Mouse (Mus musculus) erythroblast, adult 5-6 weeks (primary cell): ENCODE measurements around the gene Klrg1. TPM values are rescaled to one million over a fixed set of nuclear protein-coding genes. Genes with fewer than 3 reads are reported as not detected.

Source experiments
- ATAC-seq: replicated peaks from 2 replicates; pipeline ENCODE4 v1.8.0; 2016; ENCODE audit warnings: moderate number of reproducible peaks, mild to moderate bottlenecking, moderate TSS enrichment, inconsistent platforms; ENCODE audit not compliant: poor library complexity, low FRiP score, severe bottlenecking
- total RNA-seq, 2 experiments: library from RNA; stranded (forward) in 1 of 2; stranded (reverse) in 1 of 2; fragments of 150-400 nt in 1 of 2; fragments of 200-764, 138-1000 nt in 1 of 2; gene quantifications; 2 replicates each; pipeline versions ENCODE4 v1.2.3 to v1.2.4; 2015 to 2017; ENCODE audit warnings: low replicate concordance in 2 of 2

Gene Klrg1
- total RNA-seq (2015; ENCODE audit: low replicate concordance) (0.77 TPM in 1 of 2 replicates, not detected in the other), total RNA-seq (2017; ENCODE audit: low replicate concordance) (not detected in 2 replicates)

DNA sequence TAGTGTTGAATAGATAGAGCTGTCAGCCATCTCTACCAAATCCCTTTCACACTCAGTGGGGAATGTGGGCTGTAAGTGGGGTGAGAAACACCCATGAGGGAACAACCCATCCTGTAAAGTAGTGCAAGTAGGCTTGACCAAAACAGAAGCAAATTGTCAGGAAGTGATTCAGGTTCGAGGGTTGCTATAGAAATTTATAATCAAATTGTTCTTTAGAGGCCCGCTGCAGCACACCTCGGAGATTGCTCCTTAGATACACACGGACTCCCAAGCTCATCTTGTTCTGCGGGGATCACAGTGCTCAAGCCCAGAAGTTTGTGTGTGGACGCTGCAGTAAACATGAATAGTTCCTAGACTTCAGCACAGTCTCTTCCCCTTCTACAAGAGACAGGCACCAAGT lies at the start of gene Klrg1:
Klrg1 (minus strand) TSS at position 101 of the 400 bp plus-strand sequence.
- ATAC-seq: no peak

DNA sequence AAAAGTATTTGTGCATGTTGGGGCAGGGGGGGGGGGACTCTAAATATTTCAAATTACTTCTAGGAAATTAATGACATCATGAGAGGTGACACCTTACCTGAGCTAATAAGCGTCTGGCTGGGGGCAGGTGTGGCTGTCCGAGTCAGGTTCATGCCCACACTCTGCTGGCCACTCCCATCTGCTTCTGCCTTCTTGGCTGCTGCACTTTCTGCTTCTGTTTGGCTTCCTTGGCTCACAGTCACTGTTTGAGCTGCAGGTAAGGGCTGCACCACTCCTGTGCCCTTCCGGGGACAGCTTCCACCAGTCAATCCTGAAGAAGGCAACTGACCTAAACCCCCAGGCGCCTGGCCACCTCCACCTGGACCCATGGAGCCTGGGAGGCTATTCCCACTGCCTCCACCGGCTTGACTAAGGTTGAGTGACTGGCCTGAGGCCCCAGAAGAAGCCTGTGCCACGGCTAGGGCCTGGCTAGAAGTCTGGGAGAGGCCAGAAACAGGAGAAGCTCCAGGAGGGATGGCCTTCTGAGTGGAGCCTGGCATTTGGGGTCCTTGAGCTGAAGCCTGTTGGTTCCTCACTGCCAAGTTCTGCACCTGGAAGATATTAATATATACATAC lies 42.8 kb upstream of the Klrg1 start:
- no peak for ATAC-seq

DNA sequence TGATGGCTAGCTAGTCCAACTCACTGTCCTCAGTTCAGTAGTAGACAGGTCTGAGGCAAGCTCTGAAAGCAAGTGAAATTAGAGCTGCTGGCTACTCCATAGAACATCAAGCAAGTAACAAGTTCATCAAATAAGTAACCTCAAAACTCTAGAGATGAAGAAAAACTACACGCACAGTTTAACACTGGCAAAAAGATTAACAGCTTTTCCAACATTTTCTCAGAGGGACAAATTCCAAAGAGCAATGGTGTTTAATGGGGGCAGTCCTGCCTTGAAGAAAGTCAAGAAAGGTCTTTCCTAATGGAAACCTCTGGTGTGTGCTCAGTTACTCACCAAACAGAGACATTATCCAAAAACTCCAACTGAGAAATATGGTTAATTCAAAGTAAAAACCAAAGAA lies 36.0 kb upstream of the Klrg1 start:
- ATAC-seq: no peak

DNA sequence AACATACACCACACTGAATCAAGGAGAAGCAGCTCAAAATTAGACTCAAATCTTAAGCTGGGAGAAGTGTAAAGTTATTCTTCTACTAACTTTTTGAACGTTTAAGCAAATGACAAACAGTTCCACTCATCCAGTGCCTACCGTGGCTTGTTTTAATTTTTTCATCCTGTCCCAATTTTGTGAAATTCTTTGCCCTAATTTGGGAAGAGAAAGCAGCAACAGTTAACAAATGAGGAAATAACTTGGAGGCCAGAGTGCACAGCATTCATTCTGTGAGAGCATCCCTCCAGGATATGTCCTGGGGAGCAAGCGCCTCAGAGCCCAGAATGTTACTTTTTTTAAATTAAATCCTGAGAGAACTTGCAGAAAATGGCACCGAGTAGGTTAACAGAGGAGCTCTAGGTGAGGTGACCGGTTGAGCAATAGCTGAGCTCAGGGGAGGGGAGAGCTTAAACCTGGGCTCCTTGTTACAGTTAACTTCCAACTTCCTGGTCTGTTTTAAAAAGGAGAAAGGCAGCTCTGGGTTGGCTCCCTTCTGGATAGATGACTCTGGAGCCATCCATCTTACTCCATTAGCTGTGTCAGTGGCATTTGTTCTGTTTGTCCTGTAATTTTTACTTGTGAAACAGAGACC lies 27.6 kb upstream of the Klrg1 start:
- no peak for ATAC-seq

DNA sequence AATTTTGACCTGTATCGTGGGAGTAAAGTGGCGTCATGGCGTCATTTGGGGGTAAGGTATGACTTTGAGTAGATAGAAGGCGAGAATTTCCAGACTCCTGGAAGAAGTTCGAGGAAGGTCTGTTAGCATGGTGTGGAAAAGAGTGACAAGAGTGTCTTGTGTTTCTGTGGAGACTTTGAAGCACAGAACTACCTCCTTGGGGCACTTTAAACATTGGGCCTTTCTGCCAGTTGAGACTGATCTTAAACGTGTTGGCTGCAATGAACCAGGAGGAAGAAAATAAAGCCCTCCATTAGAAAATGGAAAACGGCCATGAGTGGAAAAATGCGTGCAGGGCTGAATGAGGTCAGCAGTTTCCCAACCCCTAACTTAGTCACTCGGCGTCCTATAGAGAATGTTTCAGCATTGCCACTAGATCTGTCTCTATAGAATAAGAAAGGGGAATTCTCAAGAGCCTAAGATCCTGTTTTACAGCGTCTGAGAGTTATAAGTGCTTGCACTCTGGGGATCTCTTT lies 26.8 kb upstream of the Klrg1 start:
- ATAC-seq: peak; percentile 47

DNA sequence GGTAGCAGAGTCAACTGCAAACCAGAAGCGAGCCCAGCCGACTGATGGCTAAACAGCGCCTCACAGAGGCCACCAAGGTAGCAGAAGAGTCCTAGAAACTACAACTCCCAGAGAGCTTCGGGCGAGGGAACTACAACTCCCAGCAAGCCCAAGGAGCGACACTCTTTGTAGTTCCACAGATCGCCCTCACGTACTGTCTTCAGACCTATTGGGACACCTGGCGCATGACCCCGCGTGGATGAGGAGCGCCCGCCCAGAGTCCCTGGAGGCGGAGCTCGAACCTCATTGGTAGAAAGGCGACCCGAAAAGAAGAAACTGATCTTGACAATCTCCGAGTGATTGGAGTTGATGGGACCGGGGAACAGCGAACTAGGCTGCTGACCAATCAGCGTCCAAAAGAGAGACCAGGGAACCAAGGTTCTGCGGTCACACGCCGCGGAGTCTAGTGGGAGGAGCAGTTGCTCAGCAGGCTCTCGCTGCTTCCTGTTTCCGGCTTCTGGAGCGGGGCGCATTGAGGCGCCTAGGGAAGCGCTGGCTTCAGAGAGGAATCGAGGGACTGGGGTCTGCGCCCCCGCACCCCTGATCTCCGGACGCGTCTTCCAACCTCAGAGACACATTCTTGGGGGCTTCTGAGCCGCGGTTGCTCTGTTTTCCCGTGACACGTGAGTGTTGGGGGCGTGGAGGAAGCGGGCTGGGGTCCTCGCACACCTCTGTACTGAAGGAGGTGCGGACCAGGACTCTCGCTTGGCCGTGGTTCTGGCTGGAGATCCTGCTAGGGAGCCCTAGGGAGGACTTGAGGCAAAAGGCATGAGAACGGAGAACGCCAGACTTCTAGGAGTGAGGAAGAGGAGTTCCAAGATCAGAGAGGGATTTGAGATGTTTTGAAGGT lies 26.1 kb upstream of the Klrg1 start, which contains the start of gene M6pr:
M6pr (plus strand) TSS at position 216 of the 889 bp plus-strand sequence.
- peak; percentile 94 for ATAC-seq

DNA sequence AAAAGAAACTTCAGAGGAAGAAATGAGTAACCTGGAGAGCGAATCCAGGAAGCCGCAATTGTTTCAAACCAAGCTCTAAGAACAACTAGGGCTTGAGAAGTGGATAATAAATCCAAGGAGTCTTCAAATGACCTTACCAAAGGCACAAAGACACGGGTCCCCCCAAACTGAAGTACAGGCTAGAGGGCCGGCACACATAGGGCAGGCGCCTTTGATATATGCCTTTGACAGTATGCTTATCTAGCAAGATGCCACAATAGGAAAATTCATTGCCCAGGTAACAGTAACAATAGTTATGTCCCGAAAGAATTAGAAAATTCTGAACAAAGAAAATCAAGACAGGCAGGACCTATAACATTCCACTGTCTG lies 25.4 kb upstream of the Klrg1 start:
- ATAC-seq: no peak

DNA sequence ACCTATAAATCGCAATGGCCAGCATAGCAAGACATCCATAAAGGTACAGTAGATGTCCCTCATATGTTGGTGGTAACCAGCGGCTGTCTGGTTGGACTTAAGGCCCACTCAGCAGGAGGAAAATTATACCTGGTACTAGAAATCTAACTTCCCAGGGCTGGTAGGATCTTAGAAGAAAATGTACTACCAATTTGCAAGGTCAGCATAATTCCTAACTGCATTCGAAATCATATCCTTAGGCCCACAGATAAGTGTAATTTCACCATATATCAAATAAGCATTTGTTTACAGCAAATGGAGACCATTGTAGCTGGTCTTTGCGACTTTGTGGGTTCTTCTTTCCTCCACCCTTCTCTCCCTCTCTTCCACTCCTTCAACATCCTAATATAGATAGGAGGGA lies 24.0 kb upstream of the Klrg1 start:
- ATAC-seq: no peak

DNA sequence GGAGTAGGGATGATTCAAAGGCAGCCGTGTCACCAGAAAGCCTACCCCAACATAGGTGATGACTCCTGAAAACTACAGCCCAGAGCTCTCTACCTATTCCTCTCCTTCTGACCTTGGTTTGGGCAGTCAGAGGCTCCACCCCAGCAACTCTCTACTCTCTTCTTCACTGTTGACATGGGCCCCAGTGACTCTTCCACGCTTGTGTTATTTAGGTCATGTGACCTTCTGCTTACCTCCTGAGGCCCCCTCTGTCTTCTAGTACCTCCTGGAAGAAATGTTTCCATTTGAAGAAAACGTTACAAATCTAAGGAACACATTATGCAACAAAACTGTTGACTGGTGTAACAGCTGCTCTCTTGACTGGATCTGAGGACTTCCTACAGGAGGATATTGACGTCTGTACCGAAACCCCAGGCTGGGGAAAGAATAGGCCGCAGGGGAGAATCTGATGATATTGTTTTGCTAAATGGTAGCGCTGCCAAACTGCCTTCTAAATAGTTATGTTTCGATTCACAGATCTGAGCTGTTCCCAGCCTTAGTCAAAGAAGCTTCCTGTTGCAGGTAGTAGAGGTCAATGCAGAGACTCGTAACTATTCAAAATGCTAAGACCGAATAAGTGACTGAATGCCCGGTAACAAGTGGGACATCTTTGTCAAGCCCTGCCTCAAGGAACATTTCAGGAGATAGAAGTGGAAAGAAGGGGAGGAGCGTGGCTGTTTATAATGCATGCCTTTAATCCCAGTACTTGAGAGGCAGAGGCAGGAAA lies 22.3 kb upstream of the Klrg1 start:
- no peak for ATAC-seq

DNA sequence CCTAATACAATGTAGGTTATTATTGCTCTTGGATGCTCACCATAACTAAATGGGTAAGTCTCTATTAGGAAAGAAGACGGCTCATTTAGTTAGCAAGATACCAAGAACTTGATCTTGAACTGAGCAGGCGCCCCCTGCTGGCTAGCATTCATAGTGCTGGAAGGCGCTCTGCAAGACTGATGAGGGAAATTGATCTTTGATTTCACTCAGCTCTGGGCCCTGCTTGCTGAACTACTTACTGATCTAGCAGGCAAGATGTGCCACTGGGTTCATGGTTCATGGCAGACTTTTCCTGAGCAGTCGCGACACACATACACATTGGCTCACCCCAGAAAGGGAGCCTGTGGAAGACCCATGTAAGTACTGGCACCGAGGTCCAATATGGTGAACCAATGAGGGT lies 21.7 kb upstream of the Klrg1 start:
- no peak for ATAC-seq

DNA sequence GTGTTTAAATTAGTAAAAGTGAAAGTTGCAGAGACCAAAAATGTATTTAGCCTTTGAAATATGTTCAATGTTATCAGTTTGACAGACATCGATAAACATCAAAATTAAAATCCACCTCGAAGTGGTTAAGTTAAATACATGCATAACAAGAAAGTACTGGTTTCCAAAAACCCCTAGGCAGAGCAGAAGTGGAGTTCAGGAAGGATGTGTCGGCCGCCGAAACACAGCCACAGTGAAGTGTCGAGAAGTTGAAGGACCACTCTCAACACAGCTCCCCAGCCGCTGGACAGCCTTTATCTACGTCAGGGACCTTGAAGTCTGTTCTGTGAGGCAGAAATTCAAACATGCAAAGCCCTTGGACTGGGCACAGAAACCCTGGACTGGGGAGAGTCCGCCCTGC lies 20.8 kb upstream of the Klrg1 start:
- no peak for ATAC-seq

DNA sequence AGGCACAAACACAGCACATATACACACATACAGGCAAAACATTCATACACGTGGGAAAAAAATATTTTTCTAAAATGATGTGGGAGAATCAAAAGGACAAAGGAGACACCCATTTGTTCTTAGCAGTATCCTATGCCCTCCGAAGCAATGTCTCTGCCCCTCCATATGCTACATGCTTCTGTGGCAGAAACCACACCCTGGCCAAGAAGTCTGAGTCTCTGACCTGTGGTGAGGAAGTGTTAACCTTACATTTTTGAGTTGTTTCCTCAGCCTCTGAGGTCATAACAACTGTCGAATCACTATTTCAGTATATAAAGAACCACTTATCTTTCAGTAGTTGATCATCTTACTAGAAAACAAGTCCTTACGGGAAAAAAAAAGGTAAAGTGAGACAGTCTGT lies 20.0 kb upstream of the Klrg1 start:
- ATAC-seq: no peak

DNA sequence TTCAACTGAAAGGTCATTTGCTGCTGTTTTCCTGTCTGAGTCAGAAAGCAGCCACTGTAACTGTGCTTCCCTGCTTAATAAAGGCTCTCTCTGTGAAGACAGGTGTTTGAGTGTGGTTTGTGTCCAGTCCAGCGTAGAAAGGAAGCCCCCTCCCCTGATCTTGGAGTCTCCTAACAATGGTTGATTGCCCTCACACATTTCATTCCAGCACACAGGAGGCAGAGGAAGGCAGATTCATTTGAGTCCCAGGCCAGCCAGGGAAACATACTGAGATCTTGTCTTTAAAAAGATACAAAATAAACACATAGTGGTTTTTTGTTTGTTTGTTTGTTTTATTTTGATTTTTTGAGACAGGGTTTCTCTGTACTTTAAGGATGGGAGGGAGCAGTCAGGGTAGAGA lies 19.4 kb upstream of the Klrg1 start:
- ATAC-seq: no peak

DNA sequence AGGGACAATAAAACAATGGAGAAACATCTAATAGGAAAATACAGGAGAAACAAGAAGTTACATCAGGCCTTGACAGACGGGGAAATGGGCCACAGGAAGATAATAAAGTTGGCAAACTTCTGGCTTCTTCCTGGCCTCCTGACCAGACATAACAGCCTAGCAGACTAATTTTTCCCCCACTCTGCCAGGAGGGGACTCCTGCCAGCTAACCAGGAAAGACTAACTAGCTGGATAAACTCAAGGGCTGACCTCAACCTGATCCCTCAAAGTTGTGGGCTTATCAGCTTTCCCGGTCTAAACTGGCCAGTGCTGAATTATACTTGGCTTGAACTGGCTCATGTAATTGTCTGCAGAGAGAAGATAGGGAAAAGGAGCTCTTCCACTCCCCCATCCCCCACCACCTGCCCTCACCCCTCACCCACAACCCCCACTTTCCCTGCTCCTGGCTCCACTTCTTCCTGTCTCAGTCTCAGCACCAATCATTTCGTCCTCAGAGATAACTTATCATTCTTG lies 17.0 kb upstream of the Klrg1 start:
- ATAC-seq: no peak

DNA sequence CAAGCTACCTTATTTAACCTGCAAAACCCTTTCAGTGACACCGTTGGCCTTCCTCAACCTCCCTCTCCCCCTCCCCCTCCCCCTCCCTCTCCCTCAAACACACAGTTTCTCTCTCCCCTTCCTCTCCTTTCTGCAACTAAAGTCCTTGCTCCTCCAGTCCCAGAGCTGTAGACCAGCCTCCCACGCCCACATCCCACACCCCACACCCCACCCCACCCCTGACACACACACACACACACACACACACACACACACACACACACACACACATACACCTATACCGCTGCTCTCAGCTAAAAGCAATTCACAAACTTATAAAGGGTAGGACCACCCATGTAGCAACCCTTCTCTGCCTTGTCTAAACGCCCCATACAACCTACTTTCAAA lies 15.5 kb upstream of the Klrg1 start:
- no peak for ATAC-seq

DNA sequence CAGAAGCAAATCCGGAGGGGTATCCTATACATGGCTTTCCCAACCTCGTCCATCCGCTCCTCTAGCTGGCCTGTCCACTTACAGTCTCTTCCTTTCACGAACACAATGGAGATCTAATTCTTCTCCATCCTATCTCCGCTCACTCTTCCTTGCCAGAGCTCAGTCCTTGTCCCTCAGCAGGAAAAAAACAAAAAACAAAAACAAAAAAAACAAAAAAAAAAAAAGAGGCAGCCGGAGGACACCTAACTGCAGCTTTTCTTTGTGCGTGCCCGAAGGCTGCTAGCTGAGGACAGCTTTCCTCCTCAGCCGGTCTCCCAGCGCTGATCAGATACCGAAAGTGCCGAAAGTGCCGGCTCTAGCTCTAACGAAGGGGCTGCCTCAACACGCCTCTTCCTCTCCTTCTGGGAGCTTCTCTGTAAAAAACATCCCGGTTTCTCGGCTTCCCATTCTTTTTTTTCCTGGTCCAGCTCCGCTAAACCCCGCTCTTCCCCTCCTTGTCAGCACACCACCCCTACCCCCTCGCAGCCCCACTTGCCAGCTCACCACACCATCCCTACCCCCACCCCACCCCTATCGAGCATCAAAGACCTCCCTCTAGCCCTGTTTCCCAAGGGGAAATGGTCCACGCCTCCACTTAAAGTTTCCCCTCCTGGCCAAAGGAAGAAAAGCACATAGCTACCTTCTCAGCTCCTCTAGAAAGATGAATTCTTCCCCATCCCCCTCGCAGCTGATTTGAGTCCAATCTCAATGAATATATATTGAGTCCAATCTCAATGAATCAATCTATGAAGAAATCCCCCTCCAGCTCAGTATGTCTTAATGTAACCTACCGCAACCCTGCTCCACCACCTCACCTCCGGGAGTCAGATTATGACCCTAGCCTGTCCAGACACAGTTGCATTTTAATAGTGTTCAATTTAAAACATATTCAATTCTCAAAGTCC lies 14.9 kb upstream of the Klrg1 start:
- no peak for ATAC-seq

DNA sequence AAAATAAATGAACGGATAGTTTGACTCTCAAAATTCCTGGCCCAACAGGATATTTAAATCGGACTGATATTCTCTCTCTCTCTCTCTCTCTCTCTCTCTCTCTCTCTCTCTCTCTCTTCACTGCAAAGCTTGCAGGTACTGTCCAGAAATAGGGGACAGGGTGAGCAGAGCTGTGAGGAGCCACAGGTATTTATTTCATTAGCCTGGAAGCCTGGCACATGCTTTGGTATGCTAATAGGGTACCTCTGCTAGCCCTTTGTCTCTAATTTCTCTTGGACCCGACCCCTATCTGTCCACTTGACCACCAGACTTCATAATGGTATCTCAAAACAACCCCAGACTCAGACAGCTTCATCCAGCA lies 14.2 kb upstream of the Klrg1 start:
- no peak for ATAC-seq

DNA sequence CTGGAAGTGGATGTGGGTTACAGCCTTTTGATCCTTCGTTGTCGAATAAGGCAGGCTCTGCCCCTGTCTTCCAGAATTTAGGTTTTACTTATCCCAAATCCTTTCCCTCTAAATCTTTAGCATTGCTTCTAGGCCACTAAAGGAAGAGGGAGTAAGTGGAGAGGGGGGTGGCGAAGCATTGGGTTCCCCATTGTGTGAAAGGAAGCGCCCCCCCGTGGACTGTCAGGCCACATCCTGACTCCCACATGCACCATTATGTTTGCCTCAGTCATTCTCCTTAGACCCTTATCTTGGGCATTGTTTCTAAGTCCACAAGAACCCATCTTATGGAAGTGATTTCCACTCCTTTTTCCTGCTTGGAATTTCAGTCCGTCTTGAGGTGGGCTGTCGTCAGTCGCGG lies 12.6 kb upstream of the Klrg1 start:
- ATAC-seq: no peak

DNA sequence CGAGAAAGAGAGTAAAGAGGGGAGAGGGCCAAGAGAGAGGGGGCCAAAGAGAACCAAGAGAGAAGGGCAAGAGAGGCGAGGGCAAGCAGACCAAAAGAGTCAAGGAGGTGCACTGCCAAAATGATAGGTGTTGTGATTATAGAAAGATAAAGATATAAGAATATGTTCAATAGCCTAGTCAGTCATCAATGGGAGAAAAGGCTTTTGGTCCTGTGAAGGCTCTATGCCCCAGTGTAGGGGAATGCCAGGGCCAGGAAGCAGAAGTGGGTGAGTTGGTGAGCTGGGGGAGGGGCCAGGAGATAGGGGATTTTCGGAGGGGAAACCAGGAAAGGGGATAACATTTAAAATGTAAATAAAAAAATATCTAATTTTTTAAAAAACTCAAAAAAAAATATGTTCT lies 11.6 kb upstream of the Klrg1 start:
- no peak for ATAC-seq
